Mouse (Mus musculus): Measurements from ENCODE around the gene Spesp1.

GRCm38 (mm10) chr9:62261406-62261805, 20.6 kb downstream of the Spesp1 start:
- TF ChIP-seq CTCF (IDR thresholded peaks at IDR 0.05; ENCODE audit: borderline replicate concordance, control insufficient read depth, extremely low read depth, insufficient read depth, low read length, poor library complexity) (no peak), POLR2A (IDR thresholded peaks at IDR 0.05; ENCODE audit: control insufficient read depth, extremely low read depth, insufficient read depth, low read length, poor library complexity) (no peak)
